Mouse (Mus musculus) ES-E14 (cell line): ENCODE data around the gene D10Wsu102e. TPM values are rescaled to one million over a fixed set of nuclear protein-coding genes. Genes with fewer than 3 reads are reported as not detected.

Experiments
- DNase-seq: peaks from one replicate; pipeline ENCODE4 v3.0.0-alpha.2; 2013; ENCODE audit warnings: low read depth, low spot score
- H3K27ac ChIP-seq: 2 replicates; pipeline ENCODE4 v1.5.1; 2012; ENCODE audit warnings: low read depth, mild to moderate bottlenecking, low read length, moderate library complexity, mixed read lengths; ENCODE audit not compliant: poor library complexity, insufficient read depth, severe bottlenecking
- H3K36me3 ChIP-seq: 2 replicates; pipeline ENCODE4 v1.6.1; 2012; ENCODE audit warnings: mild to moderate bottlenecking, low read length, moderate library complexity, mixed read lengths; ENCODE audit not compliant: control insufficient read depth, poor library complexity, insufficient read depth, severe bottlenecking
- H3K4me1 ChIP-seq, 2 experiments: fragments of 150-350 bp in 1 of 2; sonication (generic) in 1 of 2; 2 replicates each; pipeline ENCODE4 v1.6.1; 2012; ENCODE audit warnings: low read length in 2 of 2, mild to moderate bottlenecking in 1 of 2, mixed read lengths in 1 of 2; ENCODE audit not compliant: control insufficient read depth in 2 of 2, insufficient read depth in 2 of 2, poor library complexity in 1 of 2
- H3K4me3 ChIP-seq, 2 experiments: fragments of 150-350 bp in 1 of 2; sonication (generic) in 1 of 2; 2 replicates each; pipeline ENCODE4 v1.5.1; 2012; ENCODE audit warnings: low read length in 2 of 2, low read depth in 1 of 2, mild to moderate bottlenecking in 1 of 2, mixed read lengths in 1 of 2; ENCODE audit not compliant: insufficient read depth in 1 of 2, poor library complexity in 1 of 2, severe bottlenecking in 1 of 2
- H3K9ac ChIP-seq: 2 replicates; pipeline ENCODE4 v1.6.1; 2012; ENCODE audit warnings: low read depth, mild to moderate bottlenecking, low read length, mixed read lengths; ENCODE audit not compliant: poor library complexity, insufficient read depth, severe bottlenecking
- H3K9me3 ChIP-seq: fragments of 150-350 bp; sonication (generic); 2 replicates; pipeline ENCODE4 v1.6.1; 2012; ENCODE audit warnings: low read depth, mild to moderate bottlenecking, low read length; ENCODE audit not compliant: control insufficient read depth, insufficient read depth
- CHD2 ChIP-seq: IDR thresholded peaks from 2 replicates; pipeline ENCODE4 v1.6.1; 2014; ENCODE audit warnings: mild to moderate bottlenecking, low read depth, low read length, inconsistent platforms
- HCFC1 ChIP-seq: IDR thresholded peaks from 2 replicates; pipeline ENCODE4 v1.6.1; 2012; ENCODE audit warnings: low read length, inconsistent platforms, borderline replicate concordance; ENCODE audit not compliant: insufficient read depth
- MAFK ChIP-seq: IDR thresholded peaks from 2 replicates; pipeline ENCODE4 v1.6.1; 2014; ENCODE audit warnings: mild to moderate bottlenecking, low read depth, low read length, inconsistent platforms; ENCODE audit not compliant: insufficient read depth
- ZC3H11A ChIP-seq: IDR thresholded peaks from 2 replicates; pipeline ENCODE4 v1.6.1; 2012; ENCODE audit warnings: low read depth, mild to moderate bottlenecking, inconsistent platforms, low read length, borderline replicate concordance
- ZNF384 ChIP-seq: IDR thresholded peaks from 2 replicates; pipeline ENCODE4 v1.6.1; 2012; ENCODE audit warnings: low read depth, low read length, inconsistent platforms
- in situ Hi-C, 2 experiments: fragments of 600-800 bp; cut with MboI; formaldehyde crosslinking; loops; one replicate each; pipeline ENCODE4 v1.15.1; 2025; ENCODE audit warnings: low sequenced_read_pairs in 2 of 2, inconsistent platforms in 1 of 2; ENCODE audit not compliant: unreplicated experiment in 2 of 2
- total RNA-seq: library from RNA; depleted of rRNA; stranded (reverse); fragments of 300-350 nt; gene quantifications from 2 replicates; pipeline ENCODE4 v1.2.3, GENCODE M21; 2012

The D10Wsu102e gene
- total RNA-seq, 1 experiment = 4.5 TPM

DNA sequence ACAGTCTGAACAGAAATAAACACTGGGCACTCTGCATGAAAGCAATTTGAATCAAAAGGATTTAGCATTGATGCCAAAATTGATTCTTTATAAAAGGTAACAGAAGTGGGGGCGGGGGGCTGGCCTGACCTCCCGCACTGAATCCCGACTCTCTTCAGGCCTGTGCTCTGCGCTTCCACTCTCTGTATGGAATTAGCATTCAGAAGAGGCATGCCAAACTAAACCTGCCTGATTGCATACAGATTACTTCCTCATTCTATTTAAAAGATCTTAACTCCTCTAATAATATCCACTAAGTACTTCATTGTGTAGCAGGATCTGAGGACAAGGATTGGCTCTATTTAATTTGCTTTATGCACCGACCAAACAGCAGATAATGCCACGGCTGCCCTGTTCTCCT, 38.5 kb upstream of the D10Wsu102e start:
- Histone ChIP-seq H3K27ac (no peak overlapping the region), H3K4me3 (no peak overlapping the region), H3K36me3 (no peaks in the 10 kb centered on the region), H3K9ac (no peak overlapping the region), H3K4me1 (no peaks in the 10 kb centered on the region; a peak in 2 of 4 replicates), H3K9me3 (no peaks in the 10 kb centered on the region)
- no peak for TF ChIP-seq ZNF384
- no peak for TF ChIP-seq HCFC1
- no peak for TF ChIP-seq ZC3H11A
- no peak for TF ChIP-seq MAFK
- no peak for TF ChIP-seq CHD2
- no peak for DNase-seq
- in situ Hi-C loops = no loop called here

- H3K9me3 ChIP-seq = no peaks in the 10 kb centered on the region
- no peak for TF ChIP-seq ZNF384
- no peak for TF ChIP-seq CHD2
- no peak for TF ChIP-seq ZC3H11A
- no peak for TF ChIP-seq MAFK
- TF ChIP-seq HCFC1 = no peak
- no peak for DNase-seq
- no peak overlapping the region for H3K9ac ChIP-seq
- H3K27ac ChIP-seq = no peak overlapping the region
- in situ Hi-C loops = no loop called here
- H3K4me1 ChIP-seq = no peaks in the 10 kb centered on the region; a peak in 2 of 4 replicates
- no peaks in the 10 kb centered on the region for H3K36me3 ChIP-seq
- H3K4me3 ChIP-seq = no peak overlapping the region
Measured at GRCm38 (mm10) chr10:83322551-83323100, 37.4 kb upstream of the D10Wsu102e start.

- no peak overlapping the region for H3K9ac ChIP-seq
- TF ChIP-seq ZNF384 (no peak), ZC3H11A (no peak), CHD2 (no peak), HCFC1 (no peak), MAFK (no peak)
- H3K9me3 ChIP-seq = no peaks in the 10 kb centered on the region
- no peak overlapping the region for H3K27ac ChIP-seq
- H3K4me1 ChIP-seq = no peaks in the 10 kb centered on the region; a peak in 2 of 4 replicates
- H3K4me3 ChIP-seq = no peak overlapping the region
- in situ Hi-C loops = no loop called here
- DNase-seq = no peak
- H3K36me3 ChIP-seq = no peaks in the 10 kb centered on the region
Measured at GRCm38 (mm10) chr10:83324871-83325270, 35.1 kb upstream of the D10Wsu102e start.

- Histone ChIP-seq H3K36me3 (no peaks in the 10 kb centered on the region), H3K27ac (no peak overlapping the region), H3K4me3 (no peak overlapping the region), H3K4me1 (no peaks in the 10 kb centered on the region; a peak in 2 of 4 replicates), H3K9ac (no peak overlapping the region), H3K9me3 (no peaks in the 10 kb centered on the region)
- TF ChIP-seq ZNF384 (no peak), HCFC1 (no peak), CHD2 (no peak), MAFK (no peak), ZC3H11A (no peak)
- DNase-seq = no peak
- in situ Hi-C loops = no loop called here
Measured at GRCm38 (mm10) chr10:83325903-83326302, 34.1 kb upstream of the D10Wsu102e start.
